Mouse (Mus musculus): ENCODE data around the gene Trem2.
A peak's percentile ranks its signal among the peaks of the same experiment; 100 is the strongest.
"Not testable (repeated sequence)": the region's sequence is repeated elsewhere in the genome, so short reads cannot be mapped to it uniquely, and the experiment has no call there.

Trem2 gene

GRCm38 (mm10) chr17:48346231-48346630 lies at the start of gene Trem2:
Gene Trem2 (plus strand): TSS chr17:48346401.
- DNase-seq (ENCODE audit: low spot score in 2 of 2): peak in 1 of 2 experiments; percentile 29

- no peak for DNase-seq (ENCODE audit: low spot score in 2 of 2)
These were observed 47.0 kb upstream of the Trem2 start, which contains the start of gene Treml2 for GRCm38 (mm10) chr17:48299203-48299602. Gene Treml2 (plus strand): TSS chr17:48299498.

- no peak for DNase-seq (ENCODE audit: low spot score in 2 of 2)
These were observed 46.4 kb upstream of the Trem2 start for GRCm38 (mm10) chr17:48299756-48300155.

- no peak for DNase-seq (ENCODE audit: low spot score in 2 of 2)
These were observed 46.0 kb upstream of the Trem2 start for GRCm38 (mm10) chr17:48300199-48300598.

- DNase-seq (ENCODE audit: low spot score in 2 of 2): no peak
These were observed 45.3 kb upstream of the Trem2 start for GRCm38 (mm10) chr17:48300861-48301260.

- DNase-seq (ENCODE audit: low spot score in 2 of 2): no peak
These were observed 44.4 kb upstream of the Trem2 start for GRCm38 (mm10) chr17:48301792-48302191.

GRCm38 (mm10) chr17:48312124-48312523 lies 34.1 kb upstream of the Trem2 start:
- DNase-seq (ENCODE audit: low spot score in 2 of 2): no peak

GRCm38 (mm10) chr17:48315905-48316579 lies 30.2 kb upstream of the Trem2 start, which contains the start of gene B430306N03Rik:
Gene B430306N03Rik (plus strand): TSS chr17:48316141.
- DNase-seq (ENCODE audit: low spot score in 2 of 2): not testable (repeated sequence)

GRCm38 (mm10) chr17:48318686-48319085 lies 27.5 kb upstream of the Trem2 start:
- no peak for DNase-seq (ENCODE audit: low spot score in 2 of 2)

- no peak for DNase-seq (ENCODE audit: low spot score in 2 of 2)
These were observed 24.9 kb upstream of the Trem2 start for GRCm38 (mm10) chr17:48321279-48321678.

- DNase-seq (ENCODE audit: low spot score in 2 of 2): no peak
These were observed 23.0 kb upstream of the Trem2 start for GRCm38 (mm10) chr17:48323236-48323635.

- DNase-seq (ENCODE audit: low spot score in 2 of 2): no peak
These were observed 21.9 kb upstream of the Trem2 start for GRCm38 (mm10) chr17:48324258-48324657.

GRCm38 (mm10) chr17:48325093-48325492 lies 21.1 kb upstream of the Trem2 start:
- no peak for DNase-seq (ENCODE audit: low spot score in 2 of 2)

- DNase-seq (ENCODE audit: low spot score in 2 of 2): no peak
These were observed 20.6 kb upstream of the Trem2 start for GRCm38 (mm10) chr17:48325638-48326037.

GRCm38 (mm10) chr17:48326656-48327055 lies 19.5 kb upstream of the Trem2 start:
- no peak for DNase-seq (ENCODE audit: low spot score in 2 of 2)

- DNase-seq (ENCODE audit: low spot score in 2 of 2): no peak
These were observed 13.7 kb upstream of the Trem2 start for GRCm38 (mm10) chr17:48332524-48332923.

- no peak for DNase-seq (ENCODE audit: low spot score in 2 of 2)
These were observed 12.0 kb upstream of the Trem2 start for GRCm38 (mm10) chr17:48334186-48334585.

GRCm38 (mm10) chr17:48336857-48337256 lies 9.3 kb upstream of the Trem2 start:
- DNase-seq (ENCODE audit: low spot score in 2 of 2): peak; percentile 72 to 79

GRCm38 (mm10) chr17:48340267-48340666 lies 5.9 kb upstream of the Trem2 start:
- DNase-seq (ENCODE audit: low spot score in 2 of 2): no peak

GRCm38 (mm10) chr17:48341947-48342346 lies 4.3 kb upstream of the Trem2 start:
- DNase-seq (ENCODE audit: low spot score in 2 of 2): no peak

- no peak for DNase-seq (ENCODE audit: low spot score in 2 of 2)
These were observed 3.1 kb upstream of the Trem2 start for GRCm38 (mm10) chr17:48343065-48343464.

- no peak for DNase-seq (ENCODE audit: low spot score in 2 of 2)
These were observed 377 bp upstream of the Trem2 start for GRCm38 (mm10) chr17:48345824-48346223.

GRCm38 (mm10) chr17:48346834-48347233 lies 633 bp downstream of the Trem2 start:
- DNase-seq (ENCODE audit: low spot score in 2 of 2): no peak

GRCm38 (mm10) chr17:48347287-48347686 lies 1.1 kb downstream of the Trem2 start:
- no peak for DNase-seq (ENCODE audit: low spot score in 2 of 2)

All from urinary bladder, postnatal 36 days (tissue).